Mouse (Mus musculus) right cerebral cortex, postnatal 36 days (tissue): ENCODE measurements at regions not wholly inside any gene's neighbourhood (a gene's known extent, or its start where the extent isn't known, plus 50 kb on each side); places are given as distances from the start of the nearest gene placed in this dataset.
"Not testable (repeated sequence)": the region's sequence is repeated elsewhere in the genome, so short reads cannot be mapped to it uniquely, and the experiment has no call there.

ENCODE experiments used
- DNase-seq, 2 experiments: peaks; one replicate each; pipeline ENCODE4 v3.0.0; 2022; ENCODE audit warnings: low spot score in 2 of 2, mixed read lengths in 1 of 2

- no peak for DNase-seq
Measured at GRCm38 (mm10) chr3:138609749-138610148, 83.8 kb downstream of the Eif4e start.

- peak in 1 of 2 experiments; percentile 12 for DNase-seq
Measured at GRCm38 (mm10) chr3:138612884-138613653, 87.1 kb downstream of the Eif4e start.

- DNase-seq, result no peak
Measured at GRCm38 (mm10) chr3:138613680-138614079, 87.7 kb downstream of the Eif4e start.

GRCm38 (mm10) chr3:138614899-138615298 is 88.9 kb downstream of the Eif4e start:
- DNase-seq, result no peak

- DNase-seq, result no peak
Measured at GRCm38 (mm10) chr3:138620263-138620662, 94.3 kb downstream of the Eif4e start.

- no peak for DNase-seq
Measured at GRCm38 (mm10) chr3:138624128-138624527, 98.1 kb downstream of the Eif4e start.

- DNase-seq, result peak in 1 of 2 experiments; percentile 24
Measured at GRCm38 (mm10) chr3:138626230-138626629, 100.3 kb downstream of the Eif4e start.

GRCm38 (mm10) chr3:138630231-138630630 is 104.3 kb downstream of the Eif4e start:
- DNase-seq, result no peak

- no peak for DNase-seq
Measured at GRCm38 (mm10) chr3:138632086-138632485, 106.1 kb downstream of the Eif4e start.

- no peak for DNase-seq
Measured at GRCm38 (mm10) chr3:138642026-138642425, 100.0 kb upstream of the Tspan5 start.

GRCm38 (mm10) chr3:138643951-138644285 is 98.1 kb upstream of the Tspan5 start:
- DNase-seq, result no peak

- DNase-seq, result peak in 1 of 2 experiments; percentile 12
Measured at GRCm38 (mm10) chr3:138644286-138644951, 97.6 kb upstream of the Tspan5 start.

- peak; percentile 30 to 39 for DNase-seq
Measured at GRCm38 (mm10) chr3:138645320-138645719, 96.7 kb upstream of the Tspan5 start.

- no peak for DNase-seq
Measured at GRCm38 (mm10) chr3:138649699-138650098, 92.3 kb upstream of the Tspan5 start.

- not testable (repeated sequence) for DNase-seq
Measured at GRCm38 (mm10) chr3:138650671-138651070, 91.3 kb upstream of the Tspan5 start.

GRCm38 (mm10) chr3:138651361-138652205 is 90.4 kb upstream of the Tspan5 start:
- DNase-seq, result no peak

GRCm38 (mm10) chr3:138652206-138652605 is 89.8 kb upstream of the Tspan5 start:
- DNase-seq, result no peak

GRCm38 (mm10) chr3:138652685-138653084 is 89.3 kb upstream of the Tspan5 start:
- DNase-seq, result no peak

- DNase-seq, result no peak
Measured at GRCm38 (mm10) chr3:138653549-138654246, 88.3 kb upstream of the Tspan5 start.

GRCm38 (mm10) chr3:138654610-138655371 is 87.2 kb upstream of the Tspan5 start:
- DNase-seq, result no peak

- no peak for DNase-seq
Measured at GRCm38 (mm10) chr3:138655479-138655878, 86.5 kb upstream of the Tspan5 start.
